Comparison of ENCODE assay signal across 31 mouse cellular contexts in genomic region chr8:120161658-120162403, GRCm38 (mm10). TPM values are rescaled to one million over a fixed set of nuclear protein-coding genes. Genes with fewer than 3 reads are reported as not detected.
A peak's percentile ranks its signal among the peaks of the same experiment; 100 is the strongest.
DNase-seq lines count a peak whose midpoint lies in the region; ATAC-seq lines count a peak whose summit lies in the region.
"Had no signal": no experiment of that assay in that cellular context is flagged by ENCODE, and none has a peak within 500 bp of the region (broad histone marks: within the 10 kb centered on the region; RNA-seq: fewer than 3 reads in every experiment).

No protein-coding gene starts in this region.

- H3K27ac ChIP-seq in hindbrain, embryonic 13.5 days: no peak overlapping the region
- no peak overlapping the region for H3K27ac ChIP-seq in hindbrain, embryonic 12.5 days
- H3K27ac ChIP-seq in midbrain, embryonic 10.5 days (replicated peaks): peak overlapping the region; percentile 53; the same call in 1 of the 2 replicates
- H3K27ac ChIP-seq in midbrain, embryonic 14.5 days (replicated peaks; ENCODE audit: low read depth, low read length): no peak overlapping the region
- no peak overlapping the region; the same call in 1 of the 2 replicates for H3K27ac ChIP-seq in heart, embryonic 10.5 days
- H3K27ac ChIP-seq: embryonic facial prominence, embryonic 15.5 days; heart, adult 2 months; heart, embryonic 15.5 days; limb, embryonic 15.5 days; liver, embryonic 14.5 days; lung, embryonic 15.5 days; midbrain, embryonic 15.5 days; neural tube, embryonic 15.5 days; stomach, embryonic 15.5 days had no signal

- 71% methylated on average over 16 of the region's 16 CpGs for whole genome bisulfite sequencing in hindbrain, embryonic 13.5 days
- WGBS in hindbrain, embryonic 12.5 days: 74% methylated on average over 16 of the region's 16 CpGs
- 82% methylated on average over 16 of the region's 16 CpGs for WGBS in midbrain, embryonic 10.5 days
- WGBS in midbrain, embryonic 14.5 days: 73% methylated on average over 16 of the region's 16 CpGs
- 66% methylated on average over 16 of the region's 16 CpGs for WGBS in heart, embryonic 10.5 days

- no peaks in the 10 kb centered on the region for H3K27me3 ChIP-seq in hindbrain, embryonic 13.5 days
- no peaks in the 10 kb centered on the region for H3K27me3 ChIP-seq in hindbrain, embryonic 12.5 days
- peaks cover 17% of the 10 kb centered on the region; the same call in 1 of the 2 replicates for H3K27me3 ChIP-seq in midbrain, embryonic 10.5 days (ENCODE audit: low read depth, poor library complexity, severe bottlenecking)
- no peaks in the 10 kb centered on the region for H3K27me3 ChIP-seq in midbrain, embryonic 14.5 days (ENCODE audit: control insufficient read depth, insufficient read depth, low read length)
- H3K27me3 ChIP-seq in heart, embryonic 10.5 days (ENCODE audit: insufficient read depth, poor library complexity, severe bottlenecking): peaks cover 27% of the 10 kb centered on the region
- H3K27me3 ChIP-seq: embryonic facial prominence, embryonic 15.5 days; forebrain, embryonic 15.5 days; heart, embryonic 15.5 days; midbrain, embryonic 15.5 days; neural tube, embryonic 15.5 days; stomach, embryonic 15.5 days had no signal

- no peak overlapping the region for H3K4me3 ChIP-seq in hindbrain, embryonic 13.5 days
- H3K4me3 ChIP-seq in hindbrain, embryonic 12.5 days: no peak overlapping the region
- H3K4me3 ChIP-seq in midbrain, embryonic 10.5 days: no peak overlapping the region
- H3K4me3 ChIP-seq in midbrain, embryonic 14.5 days (replicated peaks; ENCODE audit: low read depth, low read length): no peak overlapping the region
- H3K4me3 ChIP-seq in heart, embryonic 10.5 days: no peak overlapping the region
- H3K4me3 ChIP-seq: embryonic facial prominence, embryonic 15.5 days; forebrain, embryonic 15.5 days; heart, adult 2 months; heart, embryonic 15.5 days; limb, embryonic 15.5 days; lung, embryonic 15.5 days; midbrain, embryonic 15.5 days; neural tube, embryonic 15.5 days; stomach, embryonic 15.5 days had no signal

- DNase-seq in adrenal gland, adult (ENCODE audit: inconsistent age in 2 of 2, low spot score in 1 of 2): peak; percentile 83 to 89
- no peak for DNase-seq in adrenal gland, postnatal 10 days
- DNase-seq in midbrain, embryonic 10.5 days (ENCODE audit: low spot score): no peak
- no peak for DNase-seq in midbrain, embryonic 14.5 days
- peak; percentile 55 for DNase-seq in retina, embryonic 14.5 days (ENCODE audit: low spot score)
- DNase-seq in heart, embryonic 10.5 days (ENCODE audit: low spot score): no peak
- DNase-seq: cerebellum, adult 9-10 months; gastrocnemius, postnatal 25 days; heart, adult 2 months; heart, postnatal 36 days; kidney, adult 18-20 months; kidney, postnatal 4 days; layer of hippocampus, adult 9-11 months; left cerebral cortex, postnatal 4 days; right cerebral cortex, postnatal 25 days; thymus, postnatal 25 days had no signal

- 0 out of 2 replicates have a peak overlapping the region, but pooled peaks have one; percentile 39 for H3K9ac ChIP-seq in hindbrain, embryonic 13.5 days
- no peak overlapping the region for H3K9ac ChIP-seq in hindbrain, embryonic 12.5 days
- H3K9ac ChIP-seq in midbrain, embryonic 14.5 days (replicated peaks; ENCODE audit: low read length): no peak overlapping the region; the same call in 1 of the 2 replicates
- H3K9ac ChIP-seq: embryonic facial prominence, embryonic 15.5 days; forebrain, embryonic 15.5 days; heart, embryonic 15.5 days; limb, embryonic 15.5 days; liver, embryonic 14.5 days; lung, embryonic 15.5 days; midbrain, embryonic 15.5 days; neural tube, embryonic 15.5 days; stomach, embryonic 15.5 days had no signal

- H3K36me3 ChIP-seq in hindbrain, embryonic 13.5 days: peaks cover 21% of the 10 kb centered on the region
- 0 out of 2 replicates have a peak, but pooled peaks cover 5% of the 10 kb centered on the region for H3K36me3 ChIP-seq in hindbrain, embryonic 12.5 days
- no peaks in the 10 kb centered on the region for H3K36me3 ChIP-seq in midbrain, embryonic 10.5 days
- H3K36me3 ChIP-seq in midbrain, embryonic 14.5 days (ENCODE audit: control insufficient read depth, insufficient read depth, low read length): peaks cover 20% of the 10 kb centered on the region; the same call in 1 of the 2 replicates
- peaks cover 9% of the 10 kb centered on the region; the same call in 1 of the 2 replicates for H3K36me3 ChIP-seq in heart, embryonic 10.5 days
- H3K36me3 ChIP-seq: embryonic facial prominence, embryonic 15.5 days; forebrain, embryonic 15.5 days; heart, embryonic 15.5 days; limb, embryonic 15.5 days; lung, embryonic 15.5 days; midbrain, embryonic 15.5 days; stomach, embryonic 15.5 days had no signal

- no peak for ATAC-seq in hindbrain, embryonic 13.5 days (ENCODE audit: low FRiP score)
- ATAC-seq in hindbrain, embryonic 12.5 days (ENCODE audit: low FRiP score): no peak
- no peak for ATAC-seq in midbrain, embryonic 14.5 days (ENCODE audit: low FRiP score, low TSS enrichment)
- ATAC-seq: activated CD4-positive, CD25-positive, alpha-beta regulatory T cell, adult 4 months; forebrain, embryonic 15.5 days; inflammation-experienced regulatory T-cells, adult 6 months; midbrain, embryonic 15.5 days had no signal

- H3K4me2 ChIP-seq in hindbrain, embryonic 13.5 days: no peak overlapping the region
- no peak overlapping the region for H3K4me2 ChIP-seq in hindbrain, embryonic 12.5 days (replicated peaks)
- no peak overlapping the region for H3K4me2 ChIP-seq in midbrain, embryonic 14.5 days (ENCODE audit: low read length)
- H3K4me2 ChIP-seq: embryonic facial prominence, embryonic 15.5 days; forebrain, embryonic 15.5 days; heart, embryonic 15.5 days; limb, embryonic 15.5 days; lung, embryonic 15.5 days; midbrain, embryonic 15.5 days; neural tube, embryonic 15.5 days; stomach, embryonic 15.5 days had no signal

- H3K4me1 ChIP-seq in hindbrain, embryonic 13.5 days (replicated peaks): peaks cover 23% of the 10 kb centered on the region
- H3K4me1 ChIP-seq in hindbrain, embryonic 12.5 days: peaks cover 25% of the 10 kb centered on the region
- H3K4me1 ChIP-seq in midbrain, embryonic 10.5 days: peaks cover 49% of the 10 kb centered on the region
- no peaks in the 10 kb centered on the region for H3K4me1 ChIP-seq in midbrain, embryonic 14.5 days (ENCODE audit: control insufficient read depth, insufficient read depth, low read length)
- H3K4me1 ChIP-seq in heart, embryonic 10.5 days: peaks cover 47% of the 10 kb centered on the region
- H3K4me1 ChIP-seq: limb, embryonic 15.5 days; neural tube, embryonic 15.5 days; stomach, embryonic 15.5 days had no signal

- no peaks in the 10 kb centered on the region for H3K9me3 ChIP-seq in hindbrain, embryonic 13.5 days
- no peaks in the 10 kb centered on the region for H3K9me3 ChIP-seq in hindbrain, embryonic 12.5 days (replicated peaks)
- H3K9me3 ChIP-seq in midbrain, embryonic 10.5 days (replicated peaks): no peaks in the 10 kb centered on the region
- no peaks in the 10 kb centered on the region for H3K9me3 ChIP-seq in midbrain, embryonic 14.5 days (ENCODE audit: control insufficient read depth, low read length)
- H3K9me3 ChIP-seq in heart, embryonic 10.5 days: no peaks in the 10 kb centered on the region
- H3K9me3 ChIP-seq: embryonic facial prominence, embryonic 15.5 days; forebrain, embryonic 15.5 days; heart, embryonic 15.5 days; limb, embryonic 15.5 days; lung, embryonic 15.5 days; midbrain, embryonic 15.5 days; neural tube, embryonic 15.5 days; stomach, embryonic 15.5 days had no signal

RNA-seq across cellular contexts. Expression of gene Fam92b, which starts 15.4 kb away (rescaled TPM):
- total RNA-seq in adrenal gland, postnatal 10 days (2021): 1 to 10 TPM in 1 of 2 experiments, under 1 TPM in 1; 0.90 to 1.4 TPM
- polyA plus RNA-seq in hindbrain, embryonic 13.5 days (2015; fragmentation: Nextera tagmentation; extraction: Ambion mirVana): 2.2 and 2.6 TPM in 2 replicates
- polyA plus RNA-seq in hindbrain, embryonic 12.5 days (2016; fragmentation: Nextera tagmentation; extraction: Ambion mirVana): 1.6 and 3.0 TPM in 2 replicates
- 2.6 and 3.3 TPM in 2 replicates for polyA plus RNA-seq in midbrain, embryonic 10.5 days (2016; fragmentation: Nextera tagmentation; extraction: Ambion mirVana)
- polyA plus RNA-seq in midbrain, embryonic 14.5 days (2014; fragmentation: Nextera tagmentation; extraction: Ambion mirVana): 0.92 and 1.8 TPM in 2 replicates
- polyA plus RNA-seq in heart, embryonic 10.5 days (2016; fragmentation: Nextera tagmentation; extraction: Ambion mirVana): 0.16 and 0.31 TPM in 2 replicates
- total RNA-seq: common myeloid progenitor, adult 5-6 weeks; gastrocnemius, postnatal 25 days; heart, adult 2 months; heart, postnatal 36 days; left cerebral cortex, postnatal 4 days; megakaryocyte, adult 5-6 weeks had no signal
- polyA plus RNA-seq: activated CD4-positive, CD25-positive, alpha-beta regulatory T cell, adult 4 months; inflammation-experienced regulatory T-cells, adult 6 months; limb, embryonic 15.5 days; liver, embryonic 14.5 days had no signal

RNA-seq across cellular contexts. Expression of gene 6430548M08Rik, which starts 47.9 kb away (rescaled TPM):
- 10 to 100 TPM; 39.7 to 41.9 TPM for total RNA-seq in adrenal gland, postnatal 10 days (2021)
- 23.2 and 24.8 TPM in 2 replicates for polyA plus RNA-seq in hindbrain, embryonic 13.5 days (2015; fragmentation: Nextera tagmentation; extraction: Ambion mirVana)
- 17.2 and 18.5 TPM in 2 replicates for polyA plus RNA-seq in hindbrain, embryonic 12.5 days (2016; fragmentation: Nextera tagmentation; extraction: Ambion mirVana)
- polyA plus RNA-seq in midbrain, embryonic 10.5 days (2016; fragmentation: Nextera tagmentation; extraction: Ambion mirVana): 5.8 and 11.0 TPM in 2 replicates
- 35.5 and 38.8 TPM in 2 replicates for polyA plus RNA-seq in midbrain, embryonic 14.5 days (2014; fragmentation: Nextera tagmentation; extraction: Ambion mirVana)
- 8.2 and 11.9 TPM in 2 replicates for polyA plus RNA-seq in heart, embryonic 10.5 days (2016; fragmentation: Nextera tagmentation; extraction: Ambion mirVana)
- polyA plus RNA-seq: activated CD4-positive, CD25-positive, alpha-beta regulatory T cell, adult 4 months had no signal

Comparison
In these comparisons a context has a peak if more than half of its experiments do, and no peak if none do; other contexts are left out.
1. DNase-seq: peak in adrenal gland, adult (2 of 2) and retina, embryonic 14.5 days (single experiment); none in adrenal gland, postnatal 10 days (single experiment), midbrain, embryonic 10.5 days (single experiment), midbrain, embryonic 14.5 days (single experiment) and heart, embryonic 10.5 days (single experiment).